Mouse (Mus musculus): ENCODE measurements around the gene Isy1. TPM values are rescaled to one million over a fixed set of nuclear protein-coding genes. Genes with fewer than 3 reads are reported as not detected.

The Isy1 gene
- polyA plus RNA-seq, 1 experiment = 21.1 TPM

DNA sequence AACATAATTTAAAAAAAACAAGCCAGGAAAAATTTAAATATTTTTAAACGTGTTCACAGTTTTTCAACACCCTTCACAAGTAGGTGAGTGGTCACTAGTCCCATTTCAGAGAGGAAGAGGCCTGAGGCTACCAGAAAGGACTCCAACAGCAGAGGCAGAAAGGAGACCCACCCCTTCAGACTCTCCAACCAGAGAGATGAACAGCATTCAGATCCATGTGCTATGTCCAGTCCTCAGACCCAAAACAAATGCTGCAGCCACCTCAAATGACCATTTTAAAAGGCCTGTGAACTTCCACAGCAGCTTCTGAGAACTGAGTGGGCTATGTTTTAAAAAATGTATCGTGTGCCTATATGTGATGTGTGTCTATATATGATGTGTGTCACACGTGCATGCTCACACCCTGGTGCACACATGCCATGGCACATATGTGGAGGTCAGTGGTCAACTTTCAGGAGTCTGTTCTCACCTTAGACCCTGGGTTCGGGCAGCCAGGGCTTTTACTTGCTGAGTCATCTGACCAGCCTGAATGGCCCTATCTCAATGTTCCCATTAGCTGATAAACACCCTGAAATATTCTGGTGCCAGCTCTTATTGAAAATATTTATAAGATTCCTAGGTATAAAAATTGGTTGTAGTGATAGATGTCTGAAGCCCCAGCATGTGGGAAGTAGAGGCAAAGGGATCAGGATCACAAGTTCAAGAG, 30.7 kb downstream of the Isy1 start:
- Histone ChIP-seq H3K27me3 (ENCODE audit: control insufficient read depth, insufficient read depth, insufficient read length) (no peaks in the 10 kb centered on the region), H3K4me2 (ENCODE audit: low read depth) (no peak overlapping the region), H3K79me2 (ENCODE audit: control insufficient read depth, insufficient read depth) (no peaks in the 10 kb centered on the region), H3ac (ENCODE audit: control insufficient read depth, insufficient read length) (no peak overlapping the region), H3K4me3 (no peak overlapping the region), H3K36me3 (ENCODE audit: control insufficient read depth, insufficient read depth) (no peaks in the 10 kb centered on the region)
- TF ChIP-seq MAX (IDR thresholded peaks at IDR 0.05; ENCODE audit: low read depth) (no peak), E2F4 (IDR thresholded peaks at IDR 0.05; ENCODE audit: insufficient read depth) (no peak), TCF12 (IDR thresholded peaks at IDR 0.05; ENCODE audit: insufficient read depth, poor library complexity, severe bottlenecking) (no peak), POLR2AphosphoS2 (IDR thresholded peaks at IDR 0.05; ENCODE audit: insufficient read length, low read depth) (no peak), SRF (IDR thresholded peaks at IDR 0.05; ENCODE audit: control insufficient read depth, insufficient read length, low read depth) (no peak)

DNA sequence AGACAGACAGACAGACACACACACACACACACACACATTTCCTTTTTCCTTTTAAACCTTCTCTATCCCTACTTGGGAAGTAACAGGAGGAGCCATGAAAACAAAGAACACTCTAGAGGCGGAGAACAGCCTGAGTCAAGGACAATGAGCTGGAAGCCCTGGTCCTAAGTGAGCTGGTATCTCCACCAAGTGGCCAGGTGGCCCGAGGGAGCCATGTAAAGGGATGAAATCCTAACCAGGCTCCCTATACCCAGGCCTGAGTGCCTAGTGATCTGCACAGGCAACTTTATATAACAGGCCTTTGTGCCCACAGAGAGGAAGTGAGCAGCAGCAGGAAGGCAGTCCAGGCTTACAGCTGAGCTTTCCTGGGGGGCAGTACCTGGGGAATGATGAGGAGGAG, 31.7 kb downstream of the Isy1 start:
- Histone ChIP-seq H3K79me2 (ENCODE audit: control insufficient read depth, insufficient read depth) (no peaks in the 10 kb centered on the region), H3K4me3 (no peak overlapping the region), H3K4me2 (ENCODE audit: low read depth) (peak overlapping the region; percentile 2), H3K36me3 (ENCODE audit: control insufficient read depth, insufficient read depth) (no peaks in the 10 kb centered on the region), H3K27me3 (ENCODE audit: control insufficient read depth, insufficient read depth, insufficient read length) (no peaks in the 10 kb centered on the region), H3ac (ENCODE audit: control insufficient read depth, insufficient read length) (no peak overlapping the region)
- TF ChIP-seq POLR2A (IDR thresholded peaks at IDR 0.05; ENCODE audit: insufficient read length, low read depth) (no peak), SRF (IDR thresholded peaks at IDR 0.05; ENCODE audit: control insufficient read depth, insufficient read length, low read depth) (no peak), POLR2AphosphoS2 (IDR thresholded peaks at IDR 0.05; ENCODE audit: insufficient read length, low read depth) (no peak), USF1 (IDR thresholded peaks at IDR 0.05; ENCODE audit: low read depth) (no peak), TCF3 (IDR thresholded peaks at IDR 0.05; ENCODE audit: insufficient read length, low read depth) (no peak), REST (IDR thresholded peaks at IDR 0.05; ENCODE audit: insufficient read depth, insufficient read length) (no peak), CEBPB (IDR thresholded peaks at IDR 0.05; ENCODE audit: insufficient read depth, poor library complexity, severe bottlenecking) (no peak), MYOG (IDR thresholded peaks at IDR 0.05; ENCODE audit: control insufficient read depth in 1 of 3, insufficient read depth in 1 of 3, insufficient read length in 2 of 3, low read depth in 2 of 3) (no peak), TCF12 (IDR thresholded peaks at IDR 0.05; ENCODE audit: insufficient read depth, poor library complexity, severe bottlenecking) (no peak), E2F4 (IDR thresholded peaks at IDR 0.05; ENCODE audit: insufficient read depth) (no peak), MYOD1 (IDR thresholded peaks at IDR 0.05; ENCODE audit: control insufficient read depth in 1 of 3, insufficient read length in 2 of 3, low read depth in 2 of 3) (no peak), MAX (IDR thresholded peaks at IDR 0.05; ENCODE audit: low read depth) (no peak)

DNA sequence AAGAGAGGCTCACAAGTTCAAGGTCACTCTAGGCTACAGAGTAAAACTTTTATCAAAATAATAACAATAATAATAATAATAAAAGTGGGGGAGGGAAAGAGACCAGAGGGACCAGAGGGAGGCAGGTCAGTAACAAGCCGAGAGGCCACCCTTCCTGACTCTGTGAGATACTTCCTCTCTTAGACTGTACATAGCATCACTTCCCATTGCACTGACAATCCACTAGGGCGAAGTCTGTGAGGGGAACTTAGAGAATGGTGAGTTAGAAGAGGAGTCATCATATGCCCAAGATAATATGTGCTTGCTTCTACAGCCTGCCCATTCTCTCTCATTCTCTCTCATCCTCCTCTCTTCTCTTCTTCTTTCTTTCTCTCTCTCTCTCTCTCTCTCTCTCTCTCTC, 32.6 kb downstream of the Isy1 start:
- H3K27me3 ChIP-seq (ENCODE audit: control insufficient read depth, insufficient read depth, insufficient read length) = no peaks in the 10 kb centered on the region
- H3K4me2 ChIP-seq (ENCODE audit: low read depth) = no peak overlapping the region
- TF ChIP-seq SRF (IDR thresholded peaks at IDR 0.05; ENCODE audit: control insufficient read depth, insufficient read length, low read depth) (no peak), MYOD1 (IDR thresholded peaks at IDR 0.05; ENCODE audit: control insufficient read depth in 1 of 3, insufficient read length in 2 of 3, low read depth in 2 of 3) (no peak), USF1 (IDR thresholded peaks at IDR 0.05; ENCODE audit: low read depth) (no peak), CEBPB (IDR thresholded peaks at IDR 0.05; ENCODE audit: insufficient read depth, poor library complexity, severe bottlenecking) (no peak), REST (IDR thresholded peaks at IDR 0.05; ENCODE audit: insufficient read depth, insufficient read length) (no peak), TCF3 (IDR thresholded peaks at IDR 0.05; ENCODE audit: insufficient read length, low read depth) (no peak)

DNA sequence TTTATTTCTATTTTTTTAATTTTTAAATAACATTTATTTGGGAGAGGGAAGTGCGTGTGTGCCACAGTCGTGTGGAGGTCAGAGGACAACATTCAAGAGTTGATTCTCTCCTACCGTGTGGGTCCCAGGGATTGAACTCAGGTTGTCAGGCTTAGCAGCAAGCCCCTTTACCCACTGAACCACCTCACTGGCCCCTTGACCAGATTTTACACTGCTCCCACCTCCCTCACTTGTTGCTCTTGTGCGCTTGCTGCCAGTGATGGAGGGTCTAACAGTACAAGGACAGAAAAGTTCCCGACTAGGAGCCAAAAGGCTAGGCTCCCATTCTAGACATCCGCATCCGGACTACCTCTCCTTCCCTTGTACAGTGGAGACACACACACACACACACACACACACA, 33.1 kb downstream of the Isy1 start:
- no peak overlapping the region for H3K4me3 ChIP-seq
- no peak overlapping the region for H3K4me2 ChIP-seq (ENCODE audit: low read depth)
- no peak for TF ChIP-seq CEBPB (IDR thresholded peaks at IDR 0.05; ENCODE audit: insufficient read depth, poor library complexity, severe bottlenecking)
- no peaks in the 10 kb centered on the region for H3K79me2 ChIP-seq (ENCODE audit: control insufficient read depth, insufficient read depth)
- H3K36me3 ChIP-seq (ENCODE audit: control insufficient read depth, insufficient read depth) = no peaks in the 10 kb centered on the region
- H3K27me3 ChIP-seq (ENCODE audit: control insufficient read depth, insufficient read depth, insufficient read length) = no peaks in the 10 kb centered on the region
- H3ac ChIP-seq (ENCODE audit: control insufficient read depth, insufficient read length) = no peak overlapping the region

More for the DNA sequence above, 32.6 kb downstream of the Isy1 start:
- Histone ChIP-seq H3ac (ENCODE audit: control insufficient read depth, insufficient read length) (no peak overlapping the region), H3K36me3 (ENCODE audit: control insufficient read depth, insufficient read depth) (no peaks in the 10 kb centered on the region), H3K79me2 (ENCODE audit: control insufficient read depth, insufficient read depth) (no peaks in the 10 kb centered on the region), H3K4me3 (no peak overlapping the region)

DNA sequence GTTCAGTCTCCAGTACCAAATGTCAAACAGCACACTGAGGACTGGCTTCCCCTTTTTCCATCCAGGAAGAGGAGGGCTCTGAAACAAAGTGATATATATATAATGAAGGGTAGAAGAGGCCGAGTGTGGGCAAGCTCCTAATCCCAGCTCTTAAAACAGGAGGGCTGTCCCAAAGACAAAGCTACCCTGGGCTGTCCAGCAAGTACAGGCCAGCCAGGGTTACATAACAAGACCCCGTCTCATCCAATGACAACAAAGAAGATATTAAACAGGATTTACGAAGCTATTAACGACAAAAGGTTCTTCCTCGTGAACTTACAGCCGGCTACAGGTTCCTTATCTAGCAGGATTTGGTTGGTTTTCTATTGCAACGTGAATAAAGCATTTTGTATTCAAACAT, 33.7 kb downstream of the Isy1 start:
- TF ChIP-seq E2F4 (IDR thresholded peaks at IDR 0.05; ENCODE audit: insufficient read depth) (no peak), MYOG (IDR thresholded peaks at IDR 0.05; ENCODE audit: control insufficient read depth in 1 of 3, insufficient read depth in 1 of 3, insufficient read length in 2 of 3, low read depth in 2 of 3) (no peak), TCF12 (IDR thresholded peaks at IDR 0.05; ENCODE audit: insufficient read depth, poor library complexity, severe bottlenecking) (no peak), MYOD1 (IDR thresholded peaks at IDR 0.05; ENCODE audit: control insufficient read depth in 1 of 3, insufficient read length in 2 of 3, low read depth in 2 of 3) (no peak), MAX (IDR thresholded peaks at IDR 0.05; ENCODE audit: low read depth) (no peak), TCF3 (IDR thresholded peaks at IDR 0.05; ENCODE audit: insufficient read length, low read depth) (no peak), CEBPB (IDR thresholded peaks at IDR 0.05; ENCODE audit: insufficient read depth, poor library complexity, severe bottlenecking) (no peak), REST (IDR thresholded peaks at IDR 0.05; ENCODE audit: insufficient read depth, insufficient read length) (no peak), SRF (IDR thresholded peaks at IDR 0.05; ENCODE audit: control insufficient read depth, insufficient read length, low read depth) (no peak), USF1 (IDR thresholded peaks at IDR 0.05; ENCODE audit: low read depth) (no peak), POLR2AphosphoS2 (IDR thresholded peaks at IDR 0.05; ENCODE audit: insufficient read length, low read depth) (no peak), POLR2A (IDR thresholded peaks at IDR 0.05; ENCODE audit: insufficient read length, low read depth) (no peak)
- H3ac ChIP-seq (ENCODE audit: control insufficient read depth, insufficient read length) = no peak overlapping the region
- no peaks in the 10 kb centered on the region for H3K79me2 ChIP-seq (ENCODE audit: control insufficient read depth, insufficient read depth)
- no peaks in the 10 kb centered on the region for H3K36me3 ChIP-seq (ENCODE audit: control insufficient read depth, insufficient read depth)
- no peak overlapping the region for H3K4me2 ChIP-seq (ENCODE audit: low read depth)
- H3K4me3 ChIP-seq = no peak overlapping the region
- no peaks in the 10 kb centered on the region for H3K27me3 ChIP-seq (ENCODE audit: control insufficient read depth, insufficient read depth, insufficient read length)
